Mouse (Mus musculus) embryonic stem cell, embryonic (primary cell): ENCODE results near the gene Tigd3.

Source experiments
- CTCF ChIA-PET, 4 experiments: fragments of 300-600 bp in 2 of 4; fragments of 350-600 bp in 2 of 4; sonication (Branson Sonifier 250); formaldehyde crosslinking; loops; one replicate each; lab custom pipeline; 2022; ENCODE audit warnings: inconsistent platforms in 2 of 4; lab: Charles Lee
- POLR2A ChIA-PET, 4 experiments: fragments of 300-600 bp in 2 of 4; fragments of 350-600 bp in 2 of 4; sonication (Branson Sonifier 250); formaldehyde crosslinking; loops; one replicate each; lab custom pipeline; 2022; ENCODE audit warnings: antibody characterized with exemption in 4 of 4, inconsistent platforms in 1 of 4; lab: Charles Lee

Tigd3 gene

DNA sequence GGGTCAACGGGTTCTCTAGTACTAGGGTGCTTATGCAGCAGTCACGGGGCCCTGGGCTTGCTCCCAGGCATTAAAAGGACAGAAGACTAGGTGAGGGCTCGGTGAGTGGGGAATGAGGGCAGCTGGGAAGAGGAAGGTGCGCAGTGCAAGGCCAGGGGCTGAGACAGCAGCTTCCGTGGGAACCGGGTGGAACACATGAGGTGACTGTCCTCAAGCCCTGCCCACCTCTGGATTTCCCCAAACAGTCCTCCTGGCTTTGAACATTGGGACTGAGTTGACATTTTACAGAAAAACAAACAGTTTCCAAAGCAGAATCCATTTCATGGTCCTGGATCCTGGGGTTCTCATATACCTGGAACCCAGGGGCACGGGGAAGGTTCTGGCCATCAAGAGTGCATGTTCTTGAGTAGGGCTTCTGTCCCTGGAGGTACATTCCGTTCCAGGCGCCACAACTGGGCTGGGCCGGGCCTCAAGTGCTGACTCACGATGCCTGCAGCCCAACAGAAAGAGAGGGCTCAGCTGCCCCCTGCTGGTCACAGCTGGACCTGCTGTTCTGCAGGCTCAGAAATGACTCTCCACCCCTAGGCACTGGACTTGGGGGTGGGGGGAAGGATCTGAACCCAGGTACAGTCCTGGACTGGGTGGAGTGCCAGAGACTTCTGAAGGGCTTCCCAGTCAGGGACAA lies 44.0 kb downstream of the Tigd3 start:
- POLR2A ChIA-PET: interaction anchor here (0.6 to 41.1 kb wide), 92 partner anchors 4 to 825 kb away, joined by 3 to 4129 read pairs (median 6); partner anchors contain the start of genes Cfl1 (in 3 of the 4), Frmd8 (in 3 of the 4), Mus81 (in 3 of the 4) and Tigd3 (in 3 of the 4)
- CTCF ChIA-PET: interaction anchor here (0.5 to 13.9 kb wide), 39 partner anchors 8 to 217 kb away, joined by 3 to 264 read pairs (median 4); partner anchors contain the start of genes Frmd8 (in 2 of the 4), Slc25a45 (in 2 of the 4) and Tigd3 (in 1 of the 4)

DNA sequence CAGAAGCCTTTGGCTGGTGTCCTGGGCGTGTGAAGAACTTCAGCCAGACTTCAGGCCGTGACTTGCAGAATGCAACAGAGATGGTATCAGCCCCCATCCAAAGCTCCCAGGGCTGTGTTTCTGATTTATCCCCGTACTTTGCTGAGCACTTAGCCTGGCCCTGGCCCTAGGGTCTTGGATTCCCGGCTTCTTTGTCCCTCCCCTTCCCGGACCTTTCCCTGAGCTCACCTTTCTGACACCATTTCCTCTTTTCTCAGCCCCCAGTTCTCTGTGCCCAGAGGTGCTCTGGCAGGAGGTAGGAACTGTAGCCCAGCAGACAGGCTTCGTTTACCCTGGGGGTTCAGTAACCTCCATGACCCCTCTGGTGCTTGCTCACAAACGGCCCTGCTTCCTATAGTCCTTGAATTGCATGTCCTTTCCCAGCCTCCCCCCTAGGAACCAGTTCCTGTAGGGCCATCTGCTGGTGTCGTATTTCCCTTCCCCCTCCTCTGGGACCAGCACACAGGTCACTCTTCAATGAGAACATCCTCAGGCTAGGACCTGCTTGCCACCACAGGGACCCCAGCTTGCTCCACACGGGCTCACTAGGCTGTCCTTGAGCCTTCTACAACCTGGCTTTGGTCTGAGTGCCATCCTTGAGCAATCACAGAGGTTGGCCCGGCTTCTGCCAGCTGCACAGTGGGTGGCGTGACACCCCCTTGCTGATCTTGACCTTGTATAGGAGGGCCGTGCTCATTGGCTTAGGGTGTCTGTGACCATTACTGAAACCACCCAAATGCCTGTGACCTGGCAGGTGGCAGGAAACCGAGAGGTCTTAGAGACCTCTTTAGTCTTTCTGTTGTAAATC lies 44.9 kb downstream of the Tigd3 start:
- CTCF ChIA-PET: interaction anchor here (0.5 to 13.9 kb wide), 28 partner anchors 11 to 169 kb away, joined by 3 to 264 read pairs (median 5); partner anchors contain the start of genes Cdc42ep2 (in 1 of the 4) and Frmd8 (in 1 of the 4)
- POLR2A ChIA-PET: interaction anchor here (0.5 to 41.1 kb wide), 107 partner anchors 3 to 826 kb away, joined by 3 to 4129 read pairs (median 5); partner anchors contain the start of genes Cdc42ep2 (in 3 of the 4), Cfl1 (in 3 of the 4), Frmd8 (in 3 of the 4) and Mus81 (in 3 of the 4)

DNA sequence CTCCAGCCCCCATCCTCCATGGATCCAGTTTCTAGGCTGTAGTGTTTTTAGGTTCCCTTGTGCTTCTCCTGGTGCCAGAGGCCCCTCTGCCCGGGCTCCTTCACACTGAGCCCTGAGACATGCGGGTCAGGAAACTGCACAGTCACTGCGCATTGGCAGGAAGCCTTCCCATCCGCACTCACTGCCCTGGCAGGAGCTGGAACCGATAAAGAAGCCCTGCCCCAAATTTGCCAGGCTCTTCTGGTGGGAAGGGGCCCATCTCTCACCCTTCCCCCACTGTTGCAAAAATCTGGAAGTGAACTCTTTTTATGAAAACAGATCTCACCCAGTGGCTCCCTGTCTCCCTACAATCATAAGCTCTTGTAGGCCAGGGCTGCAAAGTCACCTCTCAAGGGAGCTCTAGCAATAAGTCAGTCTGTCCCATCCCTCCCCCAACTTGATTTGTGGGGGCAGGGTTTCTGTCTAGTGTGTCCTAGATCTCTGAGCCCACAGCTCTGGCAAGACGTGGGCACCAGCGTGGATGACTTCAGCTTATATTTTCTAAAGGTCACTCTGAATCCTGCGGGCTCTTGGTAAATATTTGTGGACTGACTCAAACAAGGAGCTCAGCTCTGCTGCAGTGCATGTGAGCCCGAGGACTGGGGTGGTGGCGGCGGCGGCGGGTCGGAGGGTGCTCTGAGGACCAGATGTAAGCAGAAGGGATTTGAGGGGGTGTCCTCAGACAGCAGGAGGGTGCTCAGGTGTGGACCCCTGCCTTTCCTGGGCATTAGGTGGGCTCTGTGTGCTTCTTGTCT lies 45.7 kb downstream of the Tigd3 start:
- CTCF ChIA-PET: interaction anchor here (0.5 to 13.9 kb wide), 19 partner anchors 14 to 76 kb away, joined by 3 to 264 read pairs (median 4); partner anchors contain the start of gene Cdc42ep2 (in 1 of the 4)
- POLR2A ChIA-PET: interaction anchor here (0.5 to 41.1 kb wide), 99 partner anchors 2 to 697 kb away, joined by 3 to 4129 read pairs (median 6); partner anchors contain the start of genes Frmd8 (in 4 of the 4), Mus81 (in 3 of the 4), Tigd3 (in 3 of the 4) and Capn1 (in 2 of the 4)

DNA sequence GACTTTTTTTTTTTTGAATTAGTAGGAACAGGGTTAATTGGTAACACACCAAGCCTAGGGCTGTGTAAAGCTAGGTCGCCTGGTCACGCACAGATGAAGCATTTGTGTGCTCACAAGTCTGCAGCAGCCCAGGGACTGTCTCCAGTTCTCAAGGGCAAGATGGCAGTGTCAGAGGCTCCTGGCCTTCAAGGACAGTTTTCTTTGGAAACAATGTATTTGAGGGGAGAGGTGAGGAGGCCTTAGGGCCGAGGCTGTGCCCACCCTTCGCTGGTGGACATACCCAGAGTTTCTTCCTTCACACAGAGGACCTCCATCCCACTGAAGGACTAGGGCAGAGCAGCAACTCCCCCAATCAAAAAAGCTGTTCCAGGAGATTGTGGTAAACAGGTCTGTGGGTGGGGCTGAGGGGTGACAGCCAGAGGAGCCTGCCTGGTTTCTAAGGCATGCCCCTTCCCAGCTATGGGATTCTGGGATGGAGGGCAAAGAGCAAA lies 46.6 kb downstream of the Tigd3 start:
- ChIA-PET POLR2A (interaction anchor here (0.6 to 41.1 kb wide), 64 partner anchors 1 to 516 kb away, joined by 3 to 4129 read pairs (median 12); partner anchors contain the start of genes Frmd8 (in 4 of the 4), Capn1 (in 2 of the 4), Cdca5 (in 2 of the 4) and Cfl1 (in 2 of the 4)), CTCF (interaction anchor here (0.8 to 13.9 kb wide), 10 partner anchors 15 to 77 kb away, joined by 3 to 264 read pairs (median 4); partner anchors contain the start of gene Cdc42ep2 (in 1 of the 4))

DNA sequence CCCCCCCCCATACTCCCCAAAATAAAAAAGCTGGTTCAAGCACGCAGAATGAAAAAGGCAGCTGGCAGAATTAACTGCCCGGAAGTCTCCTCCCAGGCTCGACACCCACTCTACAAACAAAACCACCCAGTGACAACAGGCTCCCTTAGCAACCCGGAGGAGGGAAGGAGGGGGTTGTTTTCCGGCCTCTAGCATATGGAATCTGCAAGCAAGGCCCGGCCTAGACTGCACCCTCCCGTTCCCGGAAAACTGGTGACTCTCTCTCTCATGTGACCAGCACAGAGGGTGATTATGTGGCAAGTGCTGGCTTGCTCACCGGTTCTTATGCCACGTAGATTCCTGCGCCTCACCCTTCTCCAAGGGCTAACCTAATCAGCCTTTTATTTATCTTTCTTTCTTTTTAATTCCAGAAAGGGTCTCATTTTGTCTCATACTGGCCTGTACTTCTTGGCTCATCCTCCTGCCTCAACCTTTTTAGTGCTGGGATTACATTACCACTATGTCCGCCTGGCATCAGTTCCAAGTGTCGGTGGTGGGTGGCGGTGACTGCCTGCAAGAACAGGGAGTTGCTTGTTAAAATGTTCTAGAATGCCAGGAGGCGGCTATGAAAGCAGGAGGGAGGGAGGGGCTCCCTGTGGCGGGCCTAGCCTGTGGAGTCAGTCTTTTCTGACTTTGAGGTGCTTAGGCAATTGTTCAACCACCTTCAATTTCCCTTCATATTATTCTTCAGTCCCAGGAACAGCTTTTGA lies 47.2 kb downstream of the Tigd3 start:
- POLR2A ChIA-PET: interaction anchor here (0.6 to 41.1 kb wide), 163 partner anchors 0 to 1035 kb away, joined by 3 to 4129 read pairs (median 4); partner anchors contain the start of genes Cfl1 (in 3 of the 4), Frmd8 (in 3 of the 4), Mus81 (in 3 of the 4) and Syvn1 (in 3 of the 4)

DNA sequence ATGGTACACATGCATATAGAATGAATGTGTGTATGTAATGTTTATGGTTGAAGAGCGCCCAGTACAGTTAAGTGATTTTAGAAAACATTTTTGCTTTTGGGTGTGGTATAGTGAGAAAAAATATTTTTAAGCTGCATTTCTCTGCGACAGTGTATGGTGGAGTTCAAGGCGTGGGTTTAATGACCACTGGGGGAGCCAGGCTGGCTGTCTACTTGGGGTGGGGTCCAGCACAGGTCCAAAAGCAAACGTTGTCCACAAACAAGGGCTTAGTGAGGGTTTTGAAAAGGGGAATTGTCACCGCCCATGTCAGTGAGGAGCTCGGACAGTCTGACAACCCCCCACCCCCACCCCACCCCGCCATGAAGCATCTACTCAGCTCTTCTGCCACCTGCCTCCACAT lies 47.8 kb downstream of the Tigd3 start:
- POLR2A ChIA-PET: interaction anchor here (0.6 to 41.1 kb wide), 153 partner anchors 0 to 1034 kb away, joined by 3 to 4129 read pairs (median 4); partner anchors contain the start of genes Cfl1 (in 3 of the 4), Frmd8 (in 3 of the 4), Mus81 (in 3 of the 4) and Syvn1 (in 3 of the 4)

More for the DNA sequence above, 47.2 kb downstream of the Tigd3 start:
- CTCF ChIA-PET: interaction anchor here (0.6 to 13.9 kb wide), 14 partner anchors 24 to 697 kb away, joined by 3 to 264 read pairs (median 4); no protein-coding TSS in a partner anchor

DNA sequence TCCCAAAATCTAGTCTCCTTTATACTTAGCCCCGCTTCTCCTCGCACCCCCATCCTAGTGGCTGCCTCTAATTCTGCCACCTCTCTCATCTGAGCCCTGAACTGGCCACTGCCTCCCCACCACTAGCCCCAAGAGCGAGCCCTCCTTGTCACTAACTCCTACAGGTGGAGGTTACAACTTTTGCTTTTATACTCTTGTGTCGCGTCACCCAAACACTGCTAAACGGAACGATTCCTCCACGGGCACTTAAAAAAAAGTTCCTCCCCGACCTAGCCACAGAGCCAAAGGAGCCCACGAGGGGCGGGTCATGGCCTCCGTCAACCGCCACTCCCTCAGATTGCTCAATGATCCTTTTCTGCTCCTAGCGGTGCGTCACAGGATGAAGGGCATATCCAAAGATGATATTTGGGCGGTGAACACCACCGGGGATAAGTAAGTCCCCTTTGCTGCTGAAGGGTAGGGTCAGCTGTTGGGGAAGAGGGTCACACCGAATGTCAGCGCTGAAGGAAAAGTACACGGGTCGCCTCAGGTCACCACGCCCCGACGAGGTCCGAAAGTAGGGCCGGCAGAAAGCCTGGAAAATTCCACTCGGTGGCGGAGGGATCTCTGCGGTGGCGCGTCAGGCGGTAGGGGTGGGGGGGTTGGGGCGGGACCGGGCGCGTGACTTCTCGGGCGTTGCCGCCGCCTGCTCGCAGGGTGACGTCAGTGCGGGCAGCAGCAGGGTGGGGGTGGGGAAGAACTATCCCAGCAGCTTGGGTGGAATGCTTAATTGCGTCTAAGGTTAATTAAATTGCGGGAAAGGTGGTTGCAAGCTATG lies 48.4 kb downstream of the Tigd3 start:
- POLR2A ChIA-PET: interaction anchor here (0.6 to 41.1 kb wide), 135 partner anchors 1 to 1037 kb away, joined by 3 to 4129 read pairs (median 5); partner anchors contain the start of genes Cfl1 (in 3 of the 4), Frmd8 (in 3 of the 4), Syvn1 (in 3 of the 4) and Capn1 (in 2 of the 4)
- CTCF ChIA-PET: interaction anchor here (0.6 to 13.9 kb wide), 14 partner anchors 19 to 573 kb away, joined by 3 to 264 read pairs (median 4); partner anchors contain the start of gene Nrxn2 (in 1 of the 4)

More for the DNA sequence above, 47.8 kb downstream of the Tigd3 start:
- CTCF ChIA-PET: interaction anchor here (0.6 to 13.9 kb wide), 16 partner anchors 19 to 697 kb away, joined by 3 to 264 read pairs (median 4); partner anchors contain the start of gene Nrxn2 (in 1 of the 4)

DNA sequence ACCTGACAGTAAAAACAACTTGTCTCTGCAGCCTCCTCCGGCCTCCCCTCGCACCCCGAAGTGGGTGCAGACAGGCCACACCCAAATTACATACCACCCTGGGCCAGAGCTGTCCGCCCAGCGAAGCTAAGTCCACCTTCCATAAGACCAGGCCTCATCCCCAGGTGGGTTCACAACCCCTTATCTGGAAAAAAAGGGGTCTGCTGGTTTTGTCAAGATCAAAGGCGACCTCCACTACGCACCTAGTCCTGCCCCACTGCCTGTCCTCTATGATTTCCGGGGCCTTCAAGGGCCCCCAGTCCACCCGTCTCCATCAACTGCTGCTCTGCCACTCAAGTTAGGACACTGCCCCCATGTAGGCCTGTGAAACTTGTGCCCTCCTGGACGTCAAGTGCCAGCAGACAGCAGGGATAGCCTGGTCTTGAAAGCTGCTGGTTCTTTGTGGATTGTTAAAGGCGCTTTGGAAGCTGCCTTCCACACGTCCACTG lies 49.1 kb downstream of the Tigd3 start:
- CTCF ChIA-PET: interaction anchor here in 3 of 4 experiments (1.1 to 13.9 kb wide), 7 partner anchors 18 to 57 kb away, joined by 3 to 264 read pairs (median 4); no protein-coding TSS in a partner anchor
- POLR2A ChIA-PET: interaction anchor here (0.6 to 41.1 kb wide), 45 partner anchors 2 to 519 kb away, joined by 3 to 4129 read pairs (median 11); partner anchors contain the start of genes Frmd8 (in 2 of the 4), Mus81 (in 2 of the 4), Slc25a45 (in 2 of the 4) and Capn1 (in 1 of the 4)

DNA sequence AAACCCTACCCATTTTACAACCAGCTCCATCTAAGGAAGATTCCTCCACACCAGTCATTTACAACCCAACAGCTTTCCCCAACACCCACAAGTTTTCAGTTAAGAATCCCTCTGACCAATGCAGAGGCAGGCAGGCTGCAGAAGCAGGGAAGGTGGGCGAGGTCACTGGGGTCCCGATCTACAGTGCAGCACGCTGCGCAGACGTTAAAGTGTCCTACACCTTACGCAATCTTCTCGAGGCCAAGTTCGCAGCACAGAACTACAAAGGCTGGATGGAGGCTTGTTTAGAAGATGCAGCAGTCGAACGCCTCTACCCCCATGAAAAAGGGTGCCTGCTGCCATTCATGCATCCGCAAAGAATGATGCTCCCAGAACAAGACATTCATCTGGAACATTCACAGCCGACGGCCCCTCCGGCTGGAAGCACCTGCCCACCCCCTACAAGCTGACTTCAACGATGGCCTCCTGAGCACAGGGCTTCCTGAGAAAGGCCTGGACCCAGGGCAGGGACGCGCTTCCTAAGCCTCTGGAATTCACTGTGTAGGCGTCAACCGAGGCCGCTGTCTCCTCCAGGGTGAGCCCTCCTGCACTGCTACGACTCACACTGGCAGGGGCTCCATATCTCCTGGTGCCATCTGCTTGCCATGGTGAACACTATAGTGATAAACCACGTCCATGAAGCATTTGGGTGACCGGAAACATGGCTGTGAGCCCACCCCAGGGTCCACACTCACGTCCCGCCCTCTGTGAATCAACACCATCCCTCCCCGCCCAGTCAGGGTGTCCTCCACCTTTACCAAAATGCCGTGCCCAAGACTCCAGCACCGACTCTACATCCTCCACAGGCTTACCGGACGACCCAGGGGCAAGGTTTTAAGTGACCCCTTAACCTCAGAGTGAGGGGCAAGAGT lies 49.9 kb downstream of the Tigd3 start:
- POLR2A ChIA-PET: interaction anchor here (0.6 to 41.1 kb wide), 74 partner anchors 2 to 1034 kb away, joined by 3 to 4129 read pairs (median 7); partner anchors contain the start of genes Cfl1 (in 3 of the 4), Frmd8 (in 3 of the 4), Tigd3 (in 3 of the 4) and Ccdc85b (in 2 of the 4)
- CTCF ChIA-PET: interaction anchor here in 3 of 4 experiments (0.8 to 4.1 kb wide), 5 partner anchors 26 to 57 kb away, joined by 3 to 31 read pairs (median 6); no protein-coding TSS in a partner anchor

DNA sequence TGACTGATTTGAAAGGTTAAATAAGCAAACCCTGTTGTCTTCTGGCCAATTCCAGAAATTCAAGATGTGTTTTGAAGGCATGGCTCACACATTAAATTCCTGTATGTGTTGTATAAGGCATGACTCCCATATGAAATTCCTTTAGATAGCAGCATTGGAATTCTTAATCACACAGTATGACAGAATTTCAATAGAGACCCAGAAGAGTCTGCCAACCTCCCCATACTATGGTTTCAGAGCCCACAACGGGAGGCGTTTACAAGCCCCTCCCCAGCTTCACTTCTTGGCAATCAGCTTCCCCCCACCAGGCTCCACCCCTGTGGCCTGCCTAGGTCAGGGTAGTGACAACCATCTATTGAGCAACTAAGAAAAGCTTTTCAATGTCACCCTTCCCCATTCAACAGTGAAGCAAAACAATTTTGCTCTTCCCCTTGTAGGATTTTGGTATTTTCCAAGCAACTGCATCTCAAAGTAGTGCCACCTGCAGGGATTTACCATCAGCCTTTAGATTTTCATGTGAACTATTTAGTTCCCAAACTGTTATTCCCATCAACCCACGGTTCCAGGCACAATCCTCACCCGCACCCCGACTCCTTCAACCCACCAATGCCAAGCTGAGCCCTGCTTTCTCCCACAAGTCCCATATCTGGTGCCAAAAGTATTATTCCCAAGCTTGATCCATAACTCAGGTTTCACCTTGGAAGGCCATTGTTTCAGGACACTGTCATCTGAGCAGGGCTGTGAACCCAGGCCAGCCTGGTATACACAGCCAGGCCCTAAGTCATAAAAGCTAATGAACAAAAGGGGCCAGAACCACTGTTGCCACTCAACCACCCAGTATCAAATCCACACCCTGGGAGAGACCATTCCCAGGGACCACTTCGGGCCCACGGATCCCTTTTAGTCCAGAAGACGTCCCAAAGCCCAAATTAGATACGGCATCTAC lies 50.9 kb downstream of the Tigd3 start:
- CTCF ChIA-PET: interaction anchor here (0.8 to 4.1 kb wide), 15 partner anchors 19 to 56 kb away, joined by 3 to 31 read pairs (median 4); partner anchors contain the start of gene Frmd8 (in 1 of the 4)
- POLR2A ChIA-PET: interaction anchor here (0.6 to 41.1 kb wide), 88 partner anchors 3 to 1033 kb away, joined by 3 to 4129 read pairs (median 4); partner anchors contain the start of genes Cfl1 (in 3 of the 4), Frmd8 (in 3 of the 4), Tigd3 (in 3 of the 4) and Ccdc85b (in 2 of the 4)

DNA sequence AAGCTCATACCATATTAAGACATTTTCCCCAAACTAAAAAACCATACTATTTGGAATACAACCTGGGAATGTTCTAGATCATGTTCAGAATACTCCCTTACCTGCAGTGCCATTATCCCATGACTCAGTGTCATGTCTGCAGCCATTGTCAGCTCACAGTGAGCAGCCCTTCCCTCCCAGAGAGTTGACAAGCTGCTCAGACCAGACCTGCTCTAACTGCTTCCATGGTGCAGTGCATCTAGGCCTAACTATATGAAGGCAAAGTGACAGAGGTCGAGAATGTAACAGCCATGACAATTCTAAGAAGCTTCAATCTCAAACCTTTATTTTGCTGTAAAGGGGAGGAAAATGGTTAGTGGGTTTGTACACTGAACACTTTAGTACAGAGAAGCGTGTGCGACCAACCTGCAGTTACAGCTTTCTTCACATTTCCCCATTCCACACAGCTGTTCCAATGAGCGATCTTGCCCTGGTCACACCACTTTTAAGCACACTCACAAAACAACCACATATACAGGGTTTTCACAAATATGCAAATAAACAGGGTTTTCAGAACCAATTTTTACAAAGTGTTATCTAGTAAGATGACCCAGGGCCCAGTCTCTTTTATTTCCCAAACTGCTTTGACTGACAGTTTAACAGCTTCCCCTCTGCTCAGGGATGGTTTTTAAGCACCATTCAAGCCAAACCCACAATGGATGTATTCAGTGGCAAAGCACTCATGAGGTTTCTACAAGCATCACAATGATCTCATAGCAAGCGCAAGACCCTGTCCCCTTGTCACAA lies 51.8 kb downstream of the Tigd3 start:
- CTCF ChIA-PET: interaction anchor here (0.6 to 4.1 kb wide), 24 partner anchors 10 to 350 kb away, joined by 3 to 31 read pairs (median 3); partner anchors contain the start of gene Frmd8 (in 2 of the 4)
- POLR2A ChIA-PET: interaction anchor here (0.6 to 41.1 kb wide), 101 partner anchors 4 to 1796 kb away, joined by 3 to 4129 read pairs (median 4); partner anchors contain the start of genes Frmd8 (in 3 of the 4), Tigd3 (in 3 of the 4), Cdca5 (in 2 of the 4) and Cfl1 (in 2 of the 4)
